Mouse (Mus musculus): ENCODE measurements around the gene Greb1.

The Greb1 gene

GRCm38 (mm10) chr12:16669176-16669575 lies 131.5 kb downstream of the Greb1 start:
- no peak for DNase-seq

GRCm38 (mm10) chr12:16665022-16665421 lies 135.7 kb downstream of the Greb1 start:
- no peak for DNase-seq

GRCm38 (mm10) chr12:16662955-16663585 lies 137.6 kb downstream of the Greb1 start:
- DNase-seq: peak in 1 of 2 experiments; percentile 24

GRCm38 (mm10) chr12:16661936-16662335 lies 138.8 kb downstream of the Greb1 start:
- DNase-seq: no peak

GRCm38 (mm10) chr12:16661459-16661858 lies 139.2 kb downstream of the Greb1 start:
- peak in 1 of 2 experiments; percentile 56 for DNase-seq

GRCm38 (mm10) chr12:16656906-16657875 lies 143.5 kb downstream of the Greb1 start:
- peak in 1 of 2 experiments; percentile 46 for DNase-seq

- DNase-seq: no peak
These were observed 145.1 kb downstream of the Greb1 start for GRCm38 (mm10) chr12:16655604-16656003.

- DNase-seq: peak; percentile 66 to 69
These were observed 147.2 kb downstream of the Greb1 start, which contains the start of gene Ntsr2 for GRCm38 (mm10) chr12:16653332-16654093. TSS of gene Ntsr2 (plus strand) at chr12:16653382.

- no peak for DNase-seq
These were observed 150.9 kb downstream of the Greb1 start for GRCm38 (mm10) chr12:16649819-16650218.

GRCm38 (mm10) chr12:16648273-16648672 lies 152.4 kb downstream of the Greb1 start:
- no peak for DNase-seq

- DNase-seq: peak in 1 of 2 experiments; percentile 43
These were observed 153.8 kb downstream of the Greb1 start for GRCm38 (mm10) chr12:16646780-16647409.

- no peak for DNase-seq
These were observed 156.0 kb downstream of the Greb1 start for GRCm38 (mm10) chr12:16644698-16645097.

- DNase-seq: peak; percentile 48 to 69
These were observed 157.0 kb downstream of the Greb1 start for GRCm38 (mm10) chr12:16643508-16644345.

GRCm38 (mm10) chr12:16642000-16642399 lies 158.7 kb downstream of the Greb1 start:
- no peak for DNase-seq

- DNase-seq: no peak
These were observed 160.6 kb downstream of the Greb1 start for GRCm38 (mm10) chr12:16640075-16640474.

GRCm38 (mm10) chr12:16639078-16639771 lies 161.5 kb downstream of the Greb1 start:
- peak in 1 of 2 experiments; percentile 60 for DNase-seq

- no peak for DNase-seq
These were observed 164.9 kb downstream of the Greb1 start for GRCm38 (mm10) chr12:16635816-16636215.

GRCm38 (mm10) chr12:16634075-16634813 lies 166.4 kb downstream of the Greb1 start:
- peak; percentile 73 to 87 for DNase-seq

GRCm38 (mm10) chr12:16633235-16633634 lies 167.5 kb downstream of the Greb1 start:
- DNase-seq: no peak

- DNase-seq: no peak
These were observed 169.3 kb downstream of the Greb1 start for GRCm38 (mm10) chr12:16631423-16631822.

All from cerebellum, postnatal 14 days (tissue).